Mouse (Mus musculus) midbrain, postnatal 0 days (tissue): Measurements from ENCODE around the gene G430095P16Rik. TPM values are rescaled to one million over a fixed set of nuclear protein-coding genes. Genes with fewer than 3 reads are reported as not detected.

Source experiments
- ATAC-seq: fragments of 200-750 bp; cut with Nextera tagmentation; 2 replicates; pipeline ENCODE4 v1.8.0; 2017; ENCODE audit warnings: moderate number of reproducible peaks, mild to moderate bottlenecking, moderate TSS enrichment, moderate library complexity; ENCODE audit not compliant: low FRiP score
- DNase-seq: peaks from one replicate; pipeline ENCODE4 v3.0.0-alpha.2; 2015; ENCODE audit warnings: low spot score
- H3K27ac ChIP-seq: fragments of 300-500 bp; sonication (generic); 2 replicates; pipeline ENCODE4 v1.5.1; 2014; ENCODE audit warnings: low read depth, mild to moderate bottlenecking, low read length, mixed read lengths
- H3K27me3 ChIP-seq: fragments of 300-500 bp; sonication (generic); 2 replicates; pipeline ENCODE4 v1.6.1; 2014; ENCODE audit warnings: low read length, control low read depth, mixed read lengths; ENCODE audit not compliant: insufficient read depth
- H3K36me3 ChIP-seq: fragments of 300-500 bp; sonication (generic); 2 replicates; pipeline ENCODE4 v1.6.1; 2014; ENCODE audit warnings: low read length, control low read depth, mixed read lengths; ENCODE audit not compliant: insufficient read depth
- H3K4me1 ChIP-seq: fragments of 300-500 bp; sonication (generic); 2 replicates; pipeline ENCODE4 v1.6.1; 2014; ENCODE audit warnings: mild to moderate bottlenecking, control low read depth, antibody characterized with exemption, low read length, mixed read lengths; ENCODE audit not compliant: insufficient read depth
- H3K4me2 ChIP-seq: fragments of 300-500 bp; sonication (generic); 2 replicates; pipeline ENCODE4 v1.6.1; 2014; ENCODE audit warnings: low read depth, mild to moderate bottlenecking, low read length, mixed read lengths; ENCODE audit not compliant: poor library complexity, severe bottlenecking
- H3K4me3 ChIP-seq: fragments of 300-500 bp; sonication (generic); 2 replicates; pipeline ENCODE4 v1.5.1; 2014; ENCODE audit warnings: low read depth, mild to moderate bottlenecking, low read length, moderate library complexity
- H3K9ac ChIP-seq: fragments of 300-500 bp; sonication (generic); replicated peaks from 2 replicates; pipeline ENCODE4 v1.6.1; 2014; ENCODE audit warnings: mild to moderate bottlenecking, low read length, moderate library complexity, mixed read lengths; ENCODE audit not compliant: poor library complexity, severe bottlenecking
- H3K9me3 ChIP-seq: fragments of 300-500 bp; sonication (generic); 2 replicates; pipeline ENCODE4 v1.6.1; 2016; ENCODE audit warnings: low read length, control low read depth
- CTCF ChIP-seq: IDR thresholded peaks from 2 replicates; pipeline ENCODE4 v1.5.1; 2016; ENCODE audit warnings: antibody characterized with exemption, mild to moderate bottlenecking
- WGBS: fragments of 180-500 bp; shearing (Covaris S2); extraction: QIAGEN DNeasy Blood & Tissue Kit; methylation state at CpG from one replicate; pipeline ENCODE4 v1.1.7; 2014; 5-methylcytosine and 5-hydroxymethylcytosine counted together
- polyA plus RNA-seq: library from polyadenylated mRNA; unstranded; fragments of >200 nt; fragmentation: Nextera tagmentation; extraction: Ambion mirVana; gene quantifications from 2 replicates; pipeline ENCODE4 v1.2.1, GENCODE M21; 2015
- total RNA-seq: library from RNA; depleted of rRNA; stranded (reverse); fragments of >200 nt; gene quantifications from 2 replicates; pipeline ENCODE4 v1.2.3, GENCODE M21; 2014

G430095P16Rik gene
- total and polyA plus RNA-seq, 2 experiments from 2014 or later = 0.39 TPM; not detected in 1

GRCm38 (mm10) chr8:84723571-84723900, 729 bp downstream of the G430095P16Rik start:
- H3K4me2 ChIP-seq = no peak overlapping the region
- peak overlapping the region; percentile 33; the same call in 1 of the 2 replicates for H3K9ac ChIP-seq
- no peaks in the 10 kb centered on the region for H3K27me3 ChIP-seq
- H3K4me3 ChIP-seq = no peak overlapping the region
- no peaks in the 10 kb centered on the region for H3K36me3 ChIP-seq
- ATAC-seq (no peak), DNase-seq (no peak)
- H3K27ac ChIP-seq = peak overlapping the region; percentile 47
- 26% methylated on average over 7 of the region's 7 CpGs for WGBS
- peaks cover 13% of the 10 kb centered on the region for H3K4me1 ChIP-seq
- TF ChIP-seq CTCF = no peak
- no peaks in the 10 kb centered on the region for H3K9me3 ChIP-seq

- H3K4me1 ChIP-seq = peaks cover 13% of the 10 kb centered on the region
- WGBS = 47% methylated on average over 9 of the region's 9 CpGs
- no peak overlapping the region for H3K9ac ChIP-seq
- no peaks in the 10 kb centered on the region for H3K27me3 ChIP-seq
- no peak overlapping the region for H3K27ac ChIP-seq
- no peak overlapping the region for H3K4me3 ChIP-seq
- ATAC-seq = no peak
- H3K4me2 ChIP-seq = no peak overlapping the region
- no peak for DNase-seq
- no peak for TF ChIP-seq CTCF
- no peaks in the 10 kb centered on the region for H3K36me3 ChIP-seq
- H3K9me3 ChIP-seq = no peaks in the 10 kb centered on the region
Measured at GRCm38 (mm10) chr8:84724683-84725082, 1.9 kb downstream of the G430095P16Rik start.

GRCm38 (mm10) chr8:84725246-84725940, 2.6 kb downstream of the G430095P16Rik start:
- no peaks in the 10 kb centered on the region for H3K36me3 ChIP-seq

GRCm38 (mm10) chr8:84725941-84726259, 3.1 kb downstream of the G430095P16Rik start:
- Histone ChIP-seq H3K4me3 (no peak overlapping the region), H3K9me3 (no peaks in the 10 kb centered on the region), H3K27ac (no peak overlapping the region), H3K9ac (no peak overlapping the region), H3K4me2 (no peak overlapping the region), H3K36me3 (no peaks in the 10 kb centered on the region), H3K4me1 (peaks cover 19% of the 10 kb centered on the region), H3K27me3 (no peaks in the 10 kb centered on the region)
- TF ChIP-seq CTCF = peak; percentile 50
- WGBS = 22% methylated on average over 3 of the region's 3 CpGs
- ATAC-seq (no peak), DNase-seq (no peak)

More at GRCm38 (mm10) chr8:84725246-84725940, 2.6 kb downstream of the G430095P16Rik start:
- H3K4me1 ChIP-seq = peaks cover 14% of the 10 kb centered on the region
- 55% methylated on average over 10 of the region's 10 CpGs for whole genome bisulfite sequencing
- no peak overlapping the region for H3K27ac ChIP-seq
- no peaks in the 10 kb centered on the region for H3K9me3 ChIP-seq
- ATAC-seq (no peak), DNase-seq (no peak)
- TF ChIP-seq CTCF = no peak
- no peak overlapping the region for H3K4me3 ChIP-seq
- no peak overlapping the region for H3K4me2 ChIP-seq
- no peaks in the 10 kb centered on the region for H3K27me3 ChIP-seq
- H3K9ac ChIP-seq = no peak overlapping the region

- H3K27me3 ChIP-seq = no peaks in the 10 kb centered on the region
- no peak overlapping the region for H3K4me2 ChIP-seq
- peak; percentile 64; the same call in 1 of the 2 replicates for ATAC-seq
- 53% methylated on average over 3 of the region's 3 CpGs for WGBS
- H3K9ac ChIP-seq = no peak overlapping the region
- no peak overlapping the region for H3K4me3 ChIP-seq
- DNase-seq = peak; percentile 71
- peaks cover 19% of the 10 kb centered on the region for H3K4me1 ChIP-seq
- no peaks in the 10 kb centered on the region for H3K9me3 ChIP-seq
- no peak overlapping the region for H3K27ac ChIP-seq
- no peaks in the 10 kb centered on the region for H3K36me3 ChIP-seq
- no peak for TF ChIP-seq CTCF
Measured at GRCm38 (mm10) chr8:84728474-84728873, 5.7 kb downstream of the G430095P16Rik start.

- Histone ChIP-seq H3K27ac (peak overlapping the region; percentile 64), H3K4me3 (no peak overlapping the region), H3K4me2 (no peak overlapping the region), H3K36me3 (no peaks in the 10 kb centered on the region), H3K4me1 (peaks cover 11% of the 10 kb centered on the region), H3K27me3 (no peaks in the 10 kb centered on the region), H3K9ac (no peak overlapping the region), H3K9me3 (no peaks in the 10 kb centered on the region)
- 77% methylated on average over 16 of the region's 16 CpGs for WGBS
- ATAC-seq = no peak
- no peak for TF ChIP-seq CTCF
- DNase-seq = no peak
Measured at GRCm38 (mm10) chr8:84729921-84730362, 7.1 kb downstream of the G430095P16Rik start.
